Comparison of ENCODE assay signal across 28 mouse cellular contexts in the genomic region with DNA sequence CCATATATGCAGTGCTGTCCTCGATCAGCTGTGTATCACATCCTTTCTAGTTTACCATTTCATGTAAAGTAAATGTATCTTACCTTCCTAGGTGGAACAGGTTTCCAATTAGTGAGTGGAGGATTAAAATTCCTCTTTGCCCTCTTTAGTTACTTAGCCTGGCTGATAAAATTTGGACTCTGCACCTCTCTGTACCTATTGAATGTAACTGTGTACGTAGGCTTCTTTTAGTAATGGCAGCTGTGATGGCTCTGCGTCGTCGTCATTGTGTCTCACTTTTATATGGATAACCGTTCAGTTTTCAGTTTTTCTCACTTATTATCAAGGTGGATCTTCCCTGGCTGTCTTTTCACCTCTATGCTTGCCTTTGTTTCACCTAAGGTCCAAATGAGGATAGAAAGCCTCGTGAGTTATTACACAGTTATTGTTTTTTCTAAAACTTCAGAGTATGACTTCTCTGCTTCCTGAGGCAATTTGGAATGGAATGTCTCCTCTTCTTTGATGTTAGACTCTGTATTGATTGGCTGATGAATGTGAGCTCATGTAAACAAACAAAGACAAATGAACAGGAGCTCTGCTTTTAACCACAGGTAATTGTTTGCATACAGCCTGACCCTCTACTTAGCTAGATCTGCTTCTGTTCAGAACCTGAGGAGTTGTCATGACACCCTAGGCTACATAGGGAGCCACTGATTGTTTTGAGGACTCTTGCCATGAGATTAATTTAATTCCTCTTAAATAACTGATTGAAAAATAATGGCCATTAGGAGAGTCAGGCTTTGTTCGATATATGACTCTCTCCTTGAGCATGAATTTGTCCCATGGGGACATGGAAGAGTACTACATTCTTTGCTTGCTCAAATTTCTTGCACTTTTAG.
A peak's percentile ranks its signal among the peaks of the same experiment; 100 is the strongest.
DNase-seq lines count a peak whose midpoint lies in the region; ATAC-seq and TF ChIP-seq lines count a peak whose summit lies in the region.
"Had no signal": no experiment of that assay in that cellular context is flagged by ENCODE, and none has a peak within 500 bp of the region (broad histone marks: within the 10 kb centered on the region; RNA-seq: fewer than 3 reads in every experiment).

No protein-coding gene starts in this region.

- no peaks in the 10 kb centered on the region for H3K27me3 ChIP-seq in liver, adult 2 months (ENCODE audit: control insufficient read depth, insufficient read depth, low read length)
- no peaks in the 10 kb centered on the region for H3K27me3 ChIP-seq in liver, embryonic 11.5 days (replicated peaks; ENCODE audit: control insufficient read depth, insufficient read depth, low read length)
- H3K27me3 ChIP-seq in neural tube, embryonic 13.5 days: no peaks in the 10 kb centered on the region
- no peaks in the 10 kb centered on the region for H3K27me3 ChIP-seq in liver, embryonic 16.5 days (ENCODE audit: control insufficient read depth, insufficient read depth, low read depth, low read length)
- no peaks in the 10 kb centered on the region for H3K27me3 ChIP-seq in stomach, postnatal 0 days (ENCODE audit: control insufficient read depth, insufficient read depth, low read length)
- H3K27me3 ChIP-seq: CH12.LX; embryonic facial prominence, embryonic 13.5 days; embryonic facial prominence, embryonic 15.5 days; forebrain, embryonic 12.5 days; Patski had no signal

- no peak overlapping the region for H3K27ac ChIP-seq in liver, adult 2 months (replicated peaks; ENCODE audit: insufficient read depth, low read depth, low read length)
- H3K27ac ChIP-seq in liver, embryonic 11.5 days (ENCODE audit: low read depth, low read length): no peak overlapping the region
- no peak overlapping the region for H3K27ac ChIP-seq in neural tube, embryonic 13.5 days (replicated peaks)
- H3K27ac ChIP-seq in liver, embryonic 16.5 days (ENCODE audit: low read length): no peak overlapping the region
- no peak overlapping the region for H3K27ac ChIP-seq in stomach, postnatal 0 days (replicated peaks)
- H3K27ac ChIP-seq: embryonic facial prominence, embryonic 13.5 days; embryonic facial prominence, embryonic 15.5 days; forebrain, embryonic 10.5 days; forebrain, embryonic 12.5 days had no signal

- H3K36me3 ChIP-seq in liver, adult 2 months (ENCODE audit: control insufficient read depth, insufficient read depth, low read length): peaks cover 2% of the 10 kb centered on the region; the same call in 1 of the 2 replicates
- no peaks in the 10 kb centered on the region for H3K36me3 ChIP-seq in liver, embryonic 11.5 days (ENCODE audit: control insufficient read depth, insufficient read depth, low read length)
- no peaks in the 10 kb centered on the region for H3K36me3 ChIP-seq in neural tube, embryonic 13.5 days
- no peaks in the 10 kb centered on the region for H3K36me3 ChIP-seq in liver, embryonic 16.5 days (ENCODE audit: control insufficient read depth, insufficient read depth)
- H3K36me3 ChIP-seq in stomach, postnatal 0 days (ENCODE audit: control insufficient read depth, insufficient read depth, low read length): no peaks in the 10 kb centered on the region
- H3K36me3 ChIP-seq: embryonic facial prominence, embryonic 13.5 days; embryonic facial prominence, embryonic 15.5 days; forebrain, embryonic 12.5 days; G1E had no signal

- 41% methylated on average over 8 of the region's 8 CpGs for WGBS in liver, adult 2 months
- 71% methylated on average over 8 of the region's 8 CpGs for WGBS in liver, embryonic 11.5 days
- 83% methylated on average over 8 of the region's 8 CpGs for WGBS in neural tube, embryonic 13.5 days
- WGBS in liver, embryonic 16.5 days (ENCODE audit: insufficient replicate concordance): 58% methylated on average over 8 of the region's 8 CpGs
- 62% methylated on average over 8 of the region's 8 CpGs for WGBS in stomach, postnatal 0 days

- no peak overlapping the region for H3K4me2 ChIP-seq in liver, embryonic 11.5 days
- no peak overlapping the region for H3K4me2 ChIP-seq in neural tube, embryonic 13.5 days
- H3K4me2 ChIP-seq in liver, embryonic 16.5 days (ENCODE audit: low read depth, low read length): no peak overlapping the region; the same call in 1 of the 2 replicates
- no peak overlapping the region for H3K4me2 ChIP-seq in stomach, postnatal 0 days (replicated peaks; ENCODE audit: low read depth)
- H3K4me2 ChIP-seq: embryonic facial prominence, embryonic 13.5 days; embryonic facial prominence, embryonic 15.5 days; forebrain, embryonic 12.5 days had no signal

- no peaks in the 10 kb centered on the region; the same call in 1 of the 2 replicates for H3K79me2 ChIP-seq in liver, adult 2 months (ENCODE audit: control insufficient read depth, insufficient read depth, low read length)

- H3K4me3 ChIP-seq in liver, adult 2 months (ENCODE audit: insufficient read depth, low read depth, low read length): no peak overlapping the region
- no peak overlapping the region for H3K4me3 ChIP-seq in liver, embryonic 11.5 days (ENCODE audit: low read depth, low read length)
- H3K4me3 ChIP-seq in neural tube, embryonic 13.5 days: no peak overlapping the region
- no peak overlapping the region for H3K4me3 ChIP-seq in liver, embryonic 16.5 days (ENCODE audit: low read depth, low read length)
- H3K4me3 ChIP-seq in stomach, postnatal 0 days (ENCODE audit: low read depth, low read length): no peak overlapping the region
- H3K4me3 ChIP-seq: embryonic facial prominence, embryonic 13.5 days; embryonic facial prominence, embryonic 15.5 days; erythroblast, embryonic 14.5 days; forebrain, embryonic 10.5 days; forebrain, embryonic 12.5 days had no signal

- ATAC-seq in liver, embryonic 11.5 days (replicated peaks; ENCODE audit: low FRiP score): no peak
- peak; percentile 53; the same call in 1 of the 2 replicates for ATAC-seq in neural tube, embryonic 13.5 days (ENCODE audit: low read depth)
- ATAC-seq in liver, embryonic 16.5 days (ENCODE audit: low read depth): peak; percentile 56
- peak; percentile 56; the same call in 1 of the 2 replicates for ATAC-seq in stomach, postnatal 0 days (ENCODE audit: low FRiP score, low TSS enrichment)
- ATAC-seq: activated CD4-positive, CD25-positive, alpha-beta regulatory T cell, adult 4 months; CD4-positive, CD25-positive, alpha-beta regulatory T cell, adult 4 months; forebrain, embryonic 14.5 days; Patski had no signal

- H3K4me1 ChIP-seq in liver, adult 2 months (ENCODE audit: control insufficient read depth, insufficient read depth, low read length): peaks cover 2% of the 10 kb centered on the region
- H3K4me1 ChIP-seq in liver, embryonic 11.5 days (replicated peaks; ENCODE audit: control insufficient read depth, insufficient read depth, low read length): no peaks in the 10 kb centered on the region
- H3K4me1 ChIP-seq in neural tube, embryonic 13.5 days (replicated peaks): no peaks in the 10 kb centered on the region
- no peaks in the 10 kb centered on the region for H3K4me1 ChIP-seq in liver, embryonic 16.5 days (ENCODE audit: control insufficient read depth, low read depth, low read length)
- no peaks in the 10 kb centered on the region for H3K4me1 ChIP-seq in stomach, postnatal 0 days (replicated peaks; ENCODE audit: control insufficient read depth, insufficient read depth)
- H3K4me1 ChIP-seq: embryonic facial prominence, embryonic 13.5 days; embryonic facial prominence, embryonic 15.5 days; forebrain, embryonic 12.5 days had no signal

- no peaks in the 10 kb centered on the region for H3K9me3 ChIP-seq in liver, embryonic 11.5 days (ENCODE audit: control insufficient read depth, low read length)
- no peaks in the 10 kb centered on the region for H3K9me3 ChIP-seq in neural tube, embryonic 13.5 days
- H3K9me3 ChIP-seq in liver, embryonic 16.5 days (replicated peaks; ENCODE audit: control insufficient read depth, low read length): no peaks in the 10 kb centered on the region
- H3K9me3 ChIP-seq in stomach, postnatal 0 days (ENCODE audit: control insufficient read depth, low read length): no peaks in the 10 kb centered on the region
- H3K9me3 ChIP-seq: embryonic facial prominence, embryonic 13.5 days; embryonic facial prominence, embryonic 15.5 days; forebrain, embryonic 12.5 days; G1E had no signal

- DNase-seq in liver, adult 2 months (ENCODE audit: extremely low read depth, low read depth, low spot score): peak; percentile 75
- no peak for DNase-seq in liver, embryonic 11.5 days (ENCODE audit: low spot score)
- no peak for DNase-seq in neural tube, embryonic 10.5 days (ENCODE audit: extremely low spot score, low spot score)
- no peak for DNase-seq in stomach, postnatal 0 days (ENCODE audit: low spot score)
- DNase-seq in adrenal gland, postnatal 10 days: no peak
- DNase-seq: adrenal gland, adult 8-10 months; adrenal gland, postnatal 25 days; B cell, adult 2 months; cerebellum, adult 11 months; cerebellum, adult 18-20 months; cerebellum, adult 8-10 months; cerebellum, adult 9-11 months; cerebellum, postnatal 14 days; cerebellum, postnatal 36 days; embryo, embryonic 11 days had no signal

- TF ChIP-seq CTCF in liver, adult 2 months (IDR thresholded peaks at IDR 0.05; ENCODE audit: low read depth, low read length): no peak
- TF ChIP-seq CTCF in stomach, postnatal 0 days (IDR thresholded peaks at IDR 0.05; ENCODE audit: low read depth): no peak

- H3K9ac ChIP-seq in liver, adult 2 months (ENCODE audit: low read depth, low read length): no peak overlapping the region
- H3K9ac ChIP-seq in liver, embryonic 11.5 days (ENCODE audit: low read depth, low read length): no peak overlapping the region
- no peak overlapping the region for H3K9ac ChIP-seq in neural tube, embryonic 13.5 days
- H3K9ac ChIP-seq in liver, embryonic 16.5 days (ENCODE audit: low read depth, low read length): no peak overlapping the region
- no peak overlapping the region for H3K9ac ChIP-seq in stomach, postnatal 0 days (ENCODE audit: low read length)
- H3K9ac ChIP-seq: embryonic facial prominence, embryonic 13.5 days; embryonic facial prominence, embryonic 15.5 days; forebrain, embryonic 12.5 days had no signal

- no peak for TF ChIP-seq EP300 in stomach, postnatal 0 days (optimal IDR thresholded peaks at IDR 0.05)

- no peak for TF ChIP-seq POLR2A in liver, adult 2 months (IDR thresholded peaks at IDR 0.05; ENCODE audit: extremely low read depth, insufficient read depth, low read length)
